Mouse (Mus musculus) adrenal gland, postnatal 4 days (tissue): Measurements from ENCODE around the gene Platr17. TPM values are rescaled to one million over a fixed set of nuclear protein-coding genes. Genes with fewer than 3 reads are reported as not detected.
A peak's percentile ranks its signal among the peaks of the same experiment; 100 is the strongest.
"Not testable (repeated sequence)": the region's sequence is repeated elsewhere in the genome, so short reads cannot be mapped to it uniquely, and the experiment has no call there.

ENCODE experiments used
- DNase-seq, 2 experiments: peaks; one replicate each; pipeline ENCODE4 v3.0.0; 2021 to 2022; ENCODE audit warnings: low spot score in 2 of 2, mixed read lengths in 2 of 2
- total RNA-seq, 2 experiments: library from RNA; stranded (reverse); gene quantifications; 2 replicates each; pipeline ENCODE4 v1.2.3; 2021

Gene Platr17
- total RNA-seq, 2 experiments from 2014 or later = not detected

DNA sequence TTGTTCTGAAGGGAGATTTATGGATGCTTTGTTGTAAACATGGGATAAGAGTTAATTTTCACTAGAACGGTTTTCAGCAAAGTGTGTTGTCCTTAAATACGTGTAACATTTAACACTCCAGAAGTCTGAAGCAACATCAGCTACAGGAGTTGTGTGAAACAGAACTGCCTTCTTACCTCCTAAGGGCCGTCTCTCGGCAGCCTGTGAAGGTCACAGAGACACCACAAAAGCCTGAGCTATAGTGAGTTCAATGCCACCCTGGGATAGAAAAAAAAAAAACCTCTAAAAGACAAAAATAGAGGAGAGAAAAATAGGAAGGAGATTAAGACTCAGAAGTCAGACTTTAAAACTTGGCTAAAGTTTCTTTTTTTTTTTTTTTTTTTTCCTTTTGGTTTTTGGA is 2.9 kb upstream of the Platr17 start:
- no peak for DNase-seq

DNA sequence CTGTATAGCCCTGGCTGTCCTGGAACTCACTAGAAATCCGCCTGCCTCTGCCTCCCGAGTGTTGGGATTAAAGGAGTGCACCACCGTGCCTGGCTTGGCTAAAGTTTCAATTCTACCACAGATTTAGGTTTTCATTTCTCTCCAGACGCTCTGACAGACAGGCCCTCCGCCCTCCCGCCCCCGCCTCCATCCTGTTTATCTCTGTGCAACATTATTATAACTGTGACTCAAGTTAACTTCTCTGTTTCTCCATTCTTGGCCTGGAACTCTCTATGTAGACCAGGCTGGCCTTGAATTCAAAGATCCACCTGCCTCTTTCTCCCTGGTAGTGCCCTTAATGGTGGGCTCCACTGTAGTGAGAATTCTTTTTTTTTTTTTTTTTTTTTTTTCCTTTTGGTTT is 2.4 kb upstream of the Platr17 start:
- DNase-seq = no peak

DNA sequence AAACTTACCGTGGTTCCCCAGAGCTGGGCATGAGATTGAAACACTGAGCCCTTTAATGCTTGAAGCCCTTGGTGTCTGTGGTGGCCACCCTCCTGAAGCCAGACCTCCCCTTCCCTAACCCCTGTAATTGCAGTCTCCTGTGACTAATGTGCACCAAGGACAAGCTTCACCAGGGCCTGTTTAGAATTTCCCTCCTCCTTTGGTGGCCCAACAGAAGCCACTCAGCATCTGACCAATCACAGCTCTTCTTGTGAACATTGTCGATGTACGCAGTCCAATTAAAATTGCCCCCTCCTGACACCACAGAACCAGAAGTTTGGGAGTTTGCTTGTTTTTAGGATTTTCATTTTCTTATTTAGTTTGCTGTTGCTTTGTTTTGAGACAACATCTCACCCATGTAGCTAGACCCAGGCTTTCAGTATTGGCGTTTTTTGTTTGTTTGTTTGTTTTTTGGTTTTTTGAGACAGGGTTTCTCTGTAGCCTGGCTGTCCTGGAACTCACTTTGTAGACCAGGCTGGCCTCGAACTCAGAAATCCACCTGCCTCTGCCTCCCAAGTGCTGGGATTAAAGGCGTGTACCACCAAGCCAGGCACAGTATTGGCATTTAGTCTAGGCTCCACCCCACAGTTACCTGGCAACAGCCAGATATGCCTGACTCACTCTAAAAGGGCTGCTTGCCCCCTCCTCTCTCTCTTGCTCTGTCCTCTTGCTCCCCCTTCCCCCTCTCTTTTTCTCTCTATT is 854 bp upstream of the Platr17 start:
- not testable (repeated sequence) for DNase-seq

DNA sequence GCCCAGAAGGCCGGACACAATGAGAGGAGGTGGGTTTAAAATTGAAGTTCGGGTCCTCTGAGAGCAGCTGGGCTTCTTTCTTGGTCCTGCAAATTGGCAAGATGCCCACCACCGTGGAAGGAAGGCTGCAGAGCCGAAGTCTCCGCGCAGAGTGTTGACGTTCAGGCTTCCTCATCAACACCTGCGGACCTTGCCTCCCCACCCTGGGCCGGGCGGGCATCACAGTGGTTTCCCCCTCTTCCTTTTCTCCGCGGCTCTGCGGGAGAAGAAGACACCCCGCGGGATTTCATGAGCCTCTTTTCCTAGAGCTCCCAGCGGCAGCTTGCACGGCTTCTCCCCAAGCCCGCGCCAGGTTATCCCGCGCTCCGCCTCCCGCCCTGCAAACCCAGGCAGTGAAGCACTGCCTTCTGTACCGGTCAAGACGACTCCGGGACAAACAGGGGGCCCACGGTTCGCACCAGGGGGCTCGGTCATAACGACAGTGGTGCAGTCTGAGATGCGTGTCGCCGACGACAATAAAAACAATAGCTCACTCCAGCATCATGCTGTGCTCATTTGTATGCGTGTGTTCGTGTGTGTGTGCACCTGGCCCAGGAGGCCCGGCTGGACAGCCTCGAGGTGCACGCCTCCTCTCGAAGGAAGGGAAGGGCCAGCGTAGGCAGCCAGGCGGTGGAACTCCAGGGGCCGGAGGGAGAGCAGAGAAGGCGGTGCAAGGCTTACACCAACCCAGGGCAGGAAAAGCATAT is 3.6 kb downstream of the Platr17 start:
- no peak for DNase-seq

DNA sequence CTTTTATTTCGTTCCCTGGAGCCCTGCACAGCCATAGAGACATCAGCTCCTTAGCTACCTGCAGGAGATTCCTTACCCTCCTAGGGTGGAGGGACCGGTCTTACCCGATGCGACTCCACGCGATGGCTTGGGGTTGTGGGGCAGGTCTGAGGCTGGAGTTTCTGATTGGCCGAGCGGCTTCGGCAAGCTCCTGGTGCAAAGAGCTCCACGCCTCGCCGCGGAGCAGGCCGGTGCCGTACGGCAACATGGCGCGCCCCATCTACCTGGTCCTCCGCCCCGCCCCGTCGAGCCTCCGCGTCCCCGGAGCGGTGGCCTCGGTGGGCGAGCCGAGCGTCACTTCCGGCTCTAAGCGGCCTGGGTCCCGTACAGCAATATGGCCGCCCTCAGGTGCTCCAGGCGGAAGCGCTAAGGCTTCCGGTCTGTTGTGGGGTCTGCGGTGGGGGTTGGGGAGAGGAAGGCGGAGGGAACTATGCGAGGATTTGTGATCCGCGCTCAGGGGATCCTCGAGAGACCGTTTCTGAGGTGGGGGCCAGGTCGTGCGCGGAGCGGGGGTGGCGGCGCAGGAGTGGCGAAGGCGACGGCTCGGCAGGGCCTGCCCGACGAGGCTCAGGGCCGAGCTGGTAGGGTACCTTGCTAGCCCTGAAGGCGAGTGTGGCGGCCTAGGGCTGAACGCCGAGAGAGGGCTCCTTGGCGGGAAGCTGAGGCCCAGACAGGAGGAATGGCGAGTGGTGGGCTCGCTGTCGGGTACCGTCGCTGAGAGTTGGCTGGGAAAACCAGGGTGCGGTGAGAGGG is 4.3 kb downstream of the Platr17 start, which contains the start of gene Daxx:
Daxx (plus strand) TSS at position 338 of the 792 bp plus-strand sequence.
- DNase-seq = peak; percentile 98

DNA sequence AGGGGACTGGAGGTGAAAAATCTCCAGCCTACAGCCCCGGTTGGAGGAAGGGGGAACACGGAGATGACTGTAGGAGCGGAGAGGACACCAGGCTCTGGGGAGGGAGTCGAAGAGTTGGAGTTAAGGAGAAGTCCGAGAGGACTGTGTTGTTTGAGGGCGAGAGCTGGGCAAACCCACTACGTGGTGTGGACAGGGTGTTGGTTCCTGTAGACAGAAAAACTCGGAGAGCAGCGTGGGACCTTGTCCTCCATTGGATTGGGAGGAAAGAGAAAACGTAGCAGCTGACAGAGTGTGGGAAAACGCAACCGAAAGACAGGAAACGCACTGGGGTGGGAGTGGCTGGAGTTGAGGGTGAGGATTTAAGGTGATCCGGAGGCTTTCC is 4.9 kb downstream of the Platr17 start:
- no peak for DNase-seq

DNA sequence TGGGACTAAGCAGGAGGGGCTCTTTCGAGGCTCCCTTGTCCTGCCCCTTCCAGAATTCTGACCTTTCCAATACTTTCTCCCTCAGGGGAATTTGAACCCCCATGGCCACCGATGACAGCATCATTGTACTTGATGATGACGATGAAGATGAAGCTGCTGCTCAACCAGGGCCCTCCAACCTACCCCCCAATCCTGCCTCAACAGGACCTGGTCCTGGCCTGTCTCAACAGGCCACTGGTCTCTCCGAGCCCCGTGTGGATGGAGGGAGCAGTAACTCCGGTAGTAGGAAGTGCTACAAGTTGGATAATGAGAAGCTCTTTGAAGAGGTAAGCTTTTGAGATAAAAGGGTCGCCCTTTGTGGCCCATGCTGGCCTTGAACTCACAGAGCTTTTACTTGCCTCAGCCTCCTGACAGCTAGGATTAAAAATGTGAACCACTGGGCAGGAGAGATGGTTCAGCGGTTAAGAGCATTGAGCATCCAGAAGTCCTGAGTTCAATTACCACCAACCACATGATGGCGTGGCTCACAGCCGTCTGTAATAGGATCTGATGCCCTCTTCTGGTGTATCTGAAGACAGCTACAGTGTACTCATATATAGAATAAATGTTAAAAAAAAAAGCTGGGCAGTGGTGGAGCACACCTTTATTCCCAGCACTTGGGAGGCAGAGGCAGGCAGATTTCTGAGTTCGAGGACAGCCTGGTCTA is 5.6 kb downstream of the Platr17 start:
- DNase-seq = no peak

DNA sequence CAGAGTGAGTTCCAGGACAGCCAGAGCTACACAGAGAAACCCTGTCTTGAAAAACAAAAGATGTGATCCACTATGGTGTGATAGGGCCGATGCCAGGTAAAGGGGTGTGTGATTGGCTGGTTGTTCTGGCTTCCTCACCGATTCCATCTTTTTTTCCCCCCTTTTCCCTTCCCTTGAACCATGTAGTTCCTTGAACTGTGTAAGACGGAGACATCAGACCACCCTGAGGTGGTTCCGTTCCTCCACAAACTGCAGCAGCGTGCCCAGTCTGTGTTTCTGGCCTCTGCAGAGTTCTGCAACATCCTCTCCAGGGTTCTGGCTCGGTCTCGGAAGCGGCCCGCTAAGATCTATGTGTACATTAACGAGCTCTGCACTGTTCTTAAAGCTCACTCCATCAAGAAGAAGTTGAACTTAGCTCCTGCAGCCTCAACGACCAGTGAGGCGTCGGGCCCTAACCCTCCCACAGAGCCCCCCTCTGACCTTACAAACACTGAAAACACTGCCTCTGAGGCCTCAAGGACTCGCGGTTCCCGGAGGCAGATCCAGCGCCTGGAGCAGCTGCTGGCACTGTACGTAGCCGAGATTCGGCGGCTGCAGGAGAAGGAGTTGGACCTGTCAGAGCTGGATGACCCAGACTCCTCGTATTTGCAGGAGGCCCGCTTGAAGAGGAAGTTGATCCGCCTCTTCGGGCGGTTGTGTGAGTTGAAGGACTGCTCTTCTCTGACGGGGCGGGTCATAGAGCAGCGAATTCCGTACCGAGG is 6.3 kb downstream of the Platr17 start:
- no peak for DNase-seq

DNA sequence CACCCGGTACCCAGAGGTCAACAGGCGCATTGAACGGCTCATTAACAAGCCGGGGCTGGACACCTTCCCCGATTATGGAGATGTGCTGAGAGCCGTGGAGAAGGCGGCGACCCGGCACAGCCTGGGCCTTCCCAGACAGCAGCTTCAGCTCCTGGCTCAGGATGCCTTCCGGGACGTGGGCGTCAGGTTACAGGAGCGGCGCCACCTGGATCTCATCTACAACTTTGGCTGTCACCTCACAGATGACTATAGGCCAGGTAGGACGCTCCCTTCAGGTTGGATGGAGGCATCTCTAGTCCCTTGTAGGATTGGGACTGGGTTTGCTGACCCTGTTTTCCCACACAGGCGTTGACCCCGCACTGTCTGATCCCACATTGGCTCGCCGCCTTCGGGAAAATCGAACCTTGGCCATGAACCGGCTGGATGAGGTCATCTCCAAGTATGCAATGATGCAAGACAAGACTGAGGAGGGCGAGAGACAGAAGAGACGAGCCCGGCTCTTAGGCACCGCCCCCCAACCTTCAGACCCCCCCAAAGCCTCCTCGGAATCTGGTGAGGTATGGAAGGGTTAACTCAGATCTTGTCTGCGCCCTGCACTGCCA is 7.0 kb downstream of the Platr17 start:
- DNase-seq = no peak

DNA sequence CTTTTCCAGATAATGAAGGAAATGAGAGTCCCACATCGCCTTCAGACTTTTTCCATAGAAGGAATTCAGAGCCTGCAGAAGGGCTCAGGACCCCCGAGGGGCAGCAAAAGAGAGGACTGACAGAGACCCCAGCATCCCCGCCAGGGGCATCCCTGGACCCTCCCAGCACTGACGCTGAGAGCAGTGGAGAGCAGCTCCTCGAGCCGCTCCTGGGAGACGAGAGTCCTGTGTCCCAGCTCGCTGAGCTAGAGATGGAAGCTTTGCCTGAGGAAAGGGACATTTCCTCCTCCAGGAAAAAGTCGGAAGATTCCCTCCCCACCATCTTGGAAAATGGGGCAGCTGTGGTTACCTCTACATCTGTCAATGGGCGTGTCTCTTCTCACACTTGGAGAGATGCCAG is 8.3 kb downstream of the Platr17 start:
- no peak for DNase-seq

DNA sequence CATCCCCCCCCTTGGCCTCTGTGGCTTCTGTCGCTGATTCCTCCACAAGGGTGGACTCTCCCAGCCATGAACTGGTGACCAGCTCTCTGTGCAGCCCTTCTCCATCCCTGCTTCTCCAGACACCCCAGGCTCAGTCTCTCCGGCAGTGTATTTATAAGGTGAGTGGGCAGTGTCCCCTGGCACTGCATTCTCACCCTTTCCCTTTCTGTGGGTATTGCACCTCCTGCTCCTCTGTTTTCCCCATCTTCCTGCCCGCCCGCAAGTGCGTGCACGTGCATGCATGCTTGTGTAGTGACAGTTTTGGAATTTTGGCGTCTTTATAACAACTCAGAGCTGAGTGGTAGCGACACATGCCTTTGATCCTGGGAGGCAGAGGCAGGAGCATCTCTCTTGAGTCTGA is 9.0 kb downstream of the Platr17 start:
- no peak for DNase-seq

DNA sequence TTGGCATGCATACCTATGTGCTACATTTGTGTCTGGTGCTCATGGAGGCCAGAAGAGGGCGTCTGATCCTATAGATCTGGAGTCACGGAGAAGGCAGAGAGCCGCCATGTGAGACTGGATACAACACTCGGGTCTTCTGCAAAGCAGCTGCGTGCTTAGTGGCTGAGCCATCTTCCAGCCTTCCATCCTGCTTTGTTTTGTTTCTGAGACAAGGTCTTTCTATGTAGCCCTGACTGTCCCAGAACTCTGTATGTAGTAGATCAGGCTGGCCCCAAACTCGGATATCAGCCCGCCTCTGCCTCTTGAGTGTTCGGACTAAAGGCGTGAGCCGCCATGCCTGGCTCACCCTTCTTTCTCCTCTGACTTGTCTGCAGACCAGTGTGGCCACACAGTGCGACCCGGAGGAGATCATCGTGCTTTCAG is 10.0 kb downstream of the Platr17 start:
- no peak for DNase-seq

DNA sequence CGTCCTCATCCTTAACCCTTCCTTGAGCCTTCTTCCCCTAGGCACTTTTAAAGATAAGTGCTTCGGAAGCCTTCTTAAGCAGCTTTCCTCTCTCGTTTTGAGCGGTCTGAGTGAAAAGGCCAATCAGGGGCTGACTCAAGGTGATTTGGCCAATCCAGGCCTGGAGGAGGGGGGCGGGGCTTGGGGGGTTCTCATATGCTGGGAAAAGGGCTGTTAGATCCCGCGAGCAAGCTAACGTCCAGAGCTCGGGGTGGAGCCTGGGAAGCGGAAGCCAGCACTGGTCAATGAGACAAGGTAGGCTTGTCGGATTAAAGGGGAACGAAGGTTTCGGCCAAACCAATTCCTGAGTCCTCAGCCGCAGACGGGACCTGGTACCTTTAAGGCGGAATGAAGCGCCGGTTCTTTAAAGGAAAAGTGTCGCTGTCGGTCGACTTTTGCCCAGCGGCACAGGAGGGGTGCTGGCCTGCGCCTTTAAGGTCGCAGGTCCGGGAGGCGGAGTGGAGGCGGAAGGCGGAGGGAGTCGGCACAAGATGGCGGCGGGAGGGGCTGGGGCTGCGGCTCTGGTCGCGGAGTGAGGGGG is 10.8 kb downstream of the Platr17 start, which contains the start of the genes Tapbp and Zbtb22:
Tapbp (plus strand) TSS at position 229 of the 580 bp plus-strand sequence.
Zbtb22 (plus strand) TSS at position 234 of the 580 bp plus-strand sequence.
- peak; percentile 82 to 90 for DNase-seq

DNA sequence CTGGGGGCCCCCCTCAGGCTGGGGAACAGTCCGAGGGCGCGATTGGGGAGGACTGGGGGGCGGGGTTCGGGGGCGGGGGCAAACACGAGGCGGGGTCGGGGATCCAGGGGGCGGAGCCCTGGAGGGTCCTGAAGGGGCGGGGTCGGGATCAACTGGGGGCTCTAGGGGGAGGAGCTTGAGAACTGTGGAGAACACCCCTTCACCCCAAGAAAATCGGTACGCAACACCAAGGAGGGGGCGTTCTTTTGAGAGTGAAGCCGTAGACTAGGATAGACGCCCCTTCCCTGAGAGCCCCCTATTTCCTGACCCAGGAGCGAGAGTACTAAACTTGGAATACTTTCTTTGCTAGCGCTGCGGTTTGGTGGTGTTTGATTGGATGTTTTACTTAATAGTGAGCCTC is 11.4 kb downstream of the Platr17 start:
- DNase-seq = no peak

DNA sequence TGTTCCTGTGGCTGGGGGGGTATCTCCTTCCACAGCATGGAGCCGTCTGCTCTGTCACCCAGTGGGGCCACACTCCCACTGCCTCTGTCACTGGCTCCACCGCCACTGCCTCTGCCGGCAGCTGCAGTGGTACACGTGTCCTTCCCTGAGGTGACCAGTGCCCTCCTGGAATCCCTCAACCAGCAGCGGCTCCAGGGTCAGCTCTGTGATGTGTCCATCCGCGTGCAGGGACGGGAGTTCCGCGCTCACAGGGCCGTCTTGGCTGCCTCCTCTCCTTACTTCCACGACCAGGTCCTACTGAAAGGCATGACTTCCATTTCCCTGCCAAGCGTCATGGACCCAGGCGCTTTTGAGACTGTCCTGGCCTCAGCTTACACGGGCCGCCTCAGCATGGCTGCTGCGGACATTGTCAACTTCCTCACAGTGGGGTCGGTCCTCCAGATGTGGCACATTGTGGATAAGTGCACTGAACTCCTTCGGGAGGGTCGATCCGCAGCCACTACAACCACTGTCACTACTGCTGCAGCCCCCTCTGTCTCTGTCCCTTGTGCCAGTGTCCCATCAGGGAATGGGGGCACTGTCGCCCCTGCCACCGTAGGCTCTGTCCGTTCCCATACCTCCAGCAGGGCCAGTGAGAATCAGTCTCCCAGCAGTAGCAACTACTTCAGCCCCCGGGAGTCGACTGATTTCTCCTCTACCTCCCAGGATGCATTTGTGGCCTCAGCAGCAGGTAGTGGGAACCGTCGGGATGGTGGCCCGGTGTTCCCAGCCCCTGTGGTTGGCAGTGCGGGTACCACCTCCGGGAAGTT is 12.1 kb downstream of the Platr17 start:
- no peak for DNase-seq

DNA sequence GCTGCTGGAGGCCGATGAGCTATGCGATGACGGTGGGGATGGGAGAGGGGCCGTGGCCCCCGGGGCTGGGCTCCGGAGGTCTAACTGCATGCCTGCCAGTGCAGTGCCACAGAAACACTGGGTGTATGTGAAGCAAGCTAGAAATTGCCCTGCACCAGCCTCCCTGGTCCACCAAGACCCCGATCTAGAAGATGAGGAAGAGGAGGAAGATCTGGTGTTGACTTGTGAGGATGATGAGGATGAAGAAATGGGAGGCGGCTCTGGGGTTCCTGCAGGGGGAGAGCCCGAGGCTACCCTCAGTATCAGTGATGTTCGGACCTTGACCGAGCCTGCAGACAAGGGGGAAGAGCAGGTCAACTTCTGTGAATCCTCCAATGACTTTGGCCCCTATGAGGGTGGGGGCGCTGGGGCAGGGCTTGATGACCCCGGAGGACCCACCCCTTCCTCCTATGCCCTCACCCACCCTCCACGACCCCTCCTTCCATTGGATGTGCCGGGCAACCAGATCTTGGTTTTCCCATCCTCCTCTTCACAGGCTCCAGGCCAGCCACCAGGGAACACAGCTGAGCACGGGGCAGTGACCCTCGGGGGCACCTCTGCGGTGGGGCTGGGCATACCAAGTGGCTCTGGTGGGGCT is 12.8 kb downstream of the Platr17 start:
- no peak for DNase-seq

DNA sequence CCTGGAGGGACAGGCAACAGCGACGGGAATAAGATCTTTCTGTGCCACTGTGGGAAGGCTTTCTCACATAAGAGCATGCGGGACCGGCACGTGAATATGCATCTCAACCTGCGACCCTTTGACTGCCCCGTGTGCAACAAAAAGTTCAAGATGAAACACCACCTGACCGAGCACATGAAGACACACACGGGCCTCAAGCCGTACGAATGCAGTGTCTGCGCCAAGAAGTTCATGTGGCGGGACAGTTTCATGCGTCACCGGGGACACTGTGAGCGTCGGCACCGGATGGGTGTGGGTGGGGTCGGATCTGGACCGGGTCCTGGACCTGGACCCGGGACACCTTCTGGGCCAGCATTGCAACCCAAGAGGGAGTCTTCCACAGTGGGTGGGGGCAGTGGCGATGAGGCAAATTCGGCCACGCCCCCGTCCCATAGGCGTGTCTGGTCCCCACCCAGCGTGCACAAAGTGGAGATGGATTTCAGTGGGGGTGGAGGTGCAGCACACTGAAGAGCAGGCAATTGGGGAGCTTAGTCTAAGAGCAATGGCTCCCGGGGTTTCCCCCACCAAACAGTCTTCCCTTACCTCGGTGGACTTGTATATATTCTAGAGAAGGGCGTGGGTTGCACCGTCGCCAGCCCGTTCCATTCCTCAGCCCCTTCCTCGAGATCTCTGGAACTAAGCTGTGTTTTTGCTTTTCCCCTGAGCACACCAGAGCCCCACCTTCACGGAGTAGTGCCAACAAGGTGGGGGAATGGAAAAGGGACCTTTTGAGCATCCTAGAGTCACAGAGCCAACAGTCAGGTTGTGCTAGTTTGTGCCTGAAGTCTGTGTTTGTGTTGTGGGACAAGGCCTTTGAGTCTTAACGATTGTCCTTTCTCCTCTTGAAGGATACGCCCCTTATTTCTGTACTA is 13.6 kb downstream of the Platr17 start:
- DNase-seq = no peak
